Comparison of ENCODE assay signal across 20 mouse cellular contexts in the genomic region with DNA sequence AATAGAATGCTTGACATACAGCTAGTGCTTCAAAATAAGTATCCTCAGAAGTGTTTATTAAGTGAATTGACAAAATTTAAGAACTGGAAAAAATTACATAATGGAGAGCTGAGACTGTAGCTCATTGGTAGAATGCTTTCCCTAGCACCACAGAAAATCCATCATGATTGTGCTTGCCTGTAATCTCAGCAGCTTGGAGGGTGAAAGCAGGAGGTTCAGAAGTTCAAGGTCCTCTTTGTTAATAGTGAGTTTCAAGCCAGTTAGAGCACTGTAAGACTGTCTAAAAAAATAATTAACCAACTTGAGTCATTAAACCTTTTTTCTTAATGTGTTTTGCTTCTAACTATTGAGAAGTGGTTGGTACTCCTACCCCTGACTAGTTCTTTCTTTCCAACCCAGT. TPM values are rescaled to one million over a fixed set of nuclear protein-coding genes. Genes with fewer than 3 reads are reported as not detected.
"Had no signal": no experiment of that assay in that cellular context is flagged by ENCODE, and none has a peak within 500 bp of the region (broad histone marks: within the 10 kb centered on the region; RNA-seq: fewer than 3 reads in every experiment).

No protein-coding gene starts in this region.

- ATAC-seq: midbrain, embryonic 16.5 days had no signal

- DNase-seq: lung, adult 18-20 months; lung, embryonic 14.5 days; lung, postnatal 10 days; lung, postnatal 4 days; midbrain, embryonic 14.5 days; retina, postnatal 1 day; right cerebral cortex, adult 18-20 months; right cerebral cortex, postnatal 25 days; right cerebral cortex, postnatal 4 days; spleen, adult 18-20 months; thymus, adult 18-20 months; thymus, postnatal 14 days; thymus, postnatal 36 days had no signal

- H3K4me2 ChIP-seq: lung, embryonic 14.5 days; midbrain, embryonic 12.5 days; neural tube, embryonic 13.5 days; neural tube, embryonic 15.5 days had no signal

- H3K9ac ChIP-seq: lung, embryonic 14.5 days; midbrain, embryonic 12.5 days; neural tube, embryonic 13.5 days; neural tube, embryonic 15.5 days had no signal

- H3K27ac ChIP-seq: midbrain, embryonic 10.5 days; midbrain, embryonic 12.5 days; neural tube, embryonic 13.5 days; neural tube, embryonic 15.5 days had no signal

- H3K27me3 ChIP-seq: midbrain, embryonic 12.5 days; neural tube, embryonic 13.5 days; neural tube, embryonic 15.5 days had no signal

- H3K9me3 ChIP-seq: midbrain, embryonic 10.5 days; midbrain, embryonic 12.5 days; neural tube, embryonic 13.5 days; neural tube, embryonic 15.5 days had no signal

- H3K4me3 ChIP-seq: midbrain, embryonic 10.5 days; midbrain, embryonic 12.5 days; myocyte; neural tube, embryonic 13.5 days; neural tube, embryonic 15.5 days had no signal

- H3K4me1 ChIP-seq: midbrain, embryonic 10.5 days; midbrain, embryonic 12.5 days; neural tube, embryonic 13.5 days; neural tube, embryonic 15.5 days had no signal

RNA-seq across cellular contexts. Expression of a gene that starts 55.5 kb away (rescaled TPM):
- polyA plus RNA-seq: small intestine, adult 2 months had no signal
